Comparison of ENCODE assay signal across 10 mouse cellular contexts in genomic region chr1:192720156-192720555, GRCm38 (mm10).
"Had no signal": no experiment of that assay in that cellular context is flagged by ENCODE, and none has a peak within 500 bp of the region (broad histone marks: within the 10 kb centered on the region; RNA-seq: fewer than 3 reads in every experiment).

No protein-coding gene starts in this region.

- H3K27me3 ChIP-seq: limb, embryonic 12.5 days had no signal

- H3K9ac ChIP-seq: limb, embryonic 12.5 days; liver, embryonic 14.5 days had no signal

- H3K36me3 ChIP-seq: limb, embryonic 12.5 days had no signal

- H3K4me2 ChIP-seq: limb, embryonic 12.5 days had no signal

- H3K4me3 ChIP-seq: layer of hippocampus, adult 2 months; limb, embryonic 12.5 days had no signal

- DNase-seq: kidney, adult 18-20 months; kidney, postnatal 10 days; kidney, postnatal 4 days; liver; lung, adult 18-20 months; thymus, postnatal 4 days had no signal

- H3K4me1 ChIP-seq: limb, embryonic 12.5 days had no signal

- H3K9me3 ChIP-seq: limb, embryonic 12.5 days had no signal

- H3K27ac ChIP-seq: layer of hippocampus, adult 2 months; limb, embryonic 12.5 days; liver, embryonic 14.5 days; stomach, postnatal 0 days had no signal
